Mouse (Mus musculus) lung, postnatal 4 days (tissue): ENCODE data around the gene Fst.

Experiments
- DNase-seq, 2 experiments: peaks; one replicate each; pipeline ENCODE4 v3.0.0; 2021

Fst gene

DNA sequence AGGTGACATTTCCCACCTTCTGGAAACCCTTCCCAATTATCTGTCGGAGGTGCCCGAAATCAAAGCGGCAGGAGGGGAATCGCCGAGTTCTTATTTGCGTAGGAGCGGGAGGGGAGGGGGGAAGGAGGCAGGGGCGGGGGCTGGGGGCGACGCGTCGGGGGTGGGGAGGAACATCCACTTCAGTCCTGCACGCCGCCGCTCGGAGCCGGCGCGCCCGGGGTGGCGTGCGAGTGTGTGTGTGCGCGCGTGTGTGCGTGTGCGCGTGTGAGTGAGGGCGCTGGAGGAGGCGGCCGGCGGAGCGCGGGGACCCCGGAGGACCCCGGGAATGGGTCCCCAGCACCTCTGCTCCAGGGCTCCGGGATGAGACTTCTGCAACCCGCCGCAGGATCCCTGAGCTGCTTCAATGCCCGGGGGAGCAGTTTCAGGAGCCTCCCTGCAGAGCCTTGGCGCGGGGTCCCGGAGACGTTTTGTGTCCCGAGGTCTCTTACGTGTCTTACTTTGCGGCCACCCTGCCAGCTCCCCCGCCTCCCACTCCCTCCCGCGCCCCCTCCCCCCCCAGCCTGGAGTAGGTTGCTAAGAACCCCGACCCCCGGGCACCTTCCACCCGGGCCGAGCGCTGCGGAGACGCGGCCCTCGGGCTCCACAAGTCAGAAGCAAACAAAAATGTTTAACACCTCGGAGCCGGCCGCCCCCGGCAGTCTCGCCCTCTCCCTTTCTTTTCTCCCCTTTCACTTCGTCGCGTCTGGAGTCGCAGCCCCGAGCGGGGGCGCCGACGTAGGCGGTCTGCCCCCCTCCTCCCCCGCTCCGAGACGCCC is at the start of gene Fst:
Gene Fst, minus strand, starts transcription at position 66 of the 815 bp plus-strand sequence.
- DNase-seq: peak; percentile 28 to 38

DNA sequence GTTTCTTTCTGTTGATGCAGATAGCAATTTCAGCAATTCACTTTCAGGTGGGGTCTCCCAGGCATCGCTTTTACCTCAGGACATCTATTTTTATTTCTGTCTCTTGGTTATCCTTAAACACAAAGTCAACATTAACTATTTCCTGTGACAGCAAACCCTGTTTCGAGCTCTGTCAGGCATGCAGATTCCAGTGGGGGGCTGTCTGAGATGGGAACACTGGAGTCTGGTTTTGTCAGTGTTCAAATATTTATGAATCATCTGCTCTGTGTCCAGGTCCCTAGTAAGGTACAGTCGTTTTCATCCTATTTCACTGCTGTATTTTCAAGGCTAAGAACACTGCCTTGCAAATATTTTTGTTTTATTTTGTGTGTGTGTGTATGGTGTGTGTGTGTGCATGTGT is 35.1 kb upstream of the Fst start:
- no peak for DNase-seq

DNA sequence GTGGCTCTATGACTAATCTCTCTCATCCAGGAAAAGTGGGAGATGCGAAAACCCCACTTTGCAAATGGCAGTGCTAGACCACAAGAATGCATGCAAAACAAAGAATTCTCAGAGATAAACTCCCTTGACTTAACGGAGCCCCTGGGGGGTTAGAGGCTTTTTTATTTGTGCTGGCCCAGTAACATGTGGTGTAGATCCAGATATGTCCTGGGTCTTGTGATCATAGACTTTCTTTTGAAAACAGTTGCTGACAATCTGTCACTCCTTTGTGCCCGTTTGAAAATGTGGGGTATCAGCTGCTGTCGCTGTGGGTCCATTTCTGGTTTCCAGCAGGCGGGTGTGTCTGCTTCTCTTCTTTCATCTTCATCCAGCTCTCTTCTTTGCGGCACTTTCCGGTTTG is 29.4 kb upstream of the Fst start:
- DNase-seq: peak in 1 of 2 experiments; percentile 4

DNA sequence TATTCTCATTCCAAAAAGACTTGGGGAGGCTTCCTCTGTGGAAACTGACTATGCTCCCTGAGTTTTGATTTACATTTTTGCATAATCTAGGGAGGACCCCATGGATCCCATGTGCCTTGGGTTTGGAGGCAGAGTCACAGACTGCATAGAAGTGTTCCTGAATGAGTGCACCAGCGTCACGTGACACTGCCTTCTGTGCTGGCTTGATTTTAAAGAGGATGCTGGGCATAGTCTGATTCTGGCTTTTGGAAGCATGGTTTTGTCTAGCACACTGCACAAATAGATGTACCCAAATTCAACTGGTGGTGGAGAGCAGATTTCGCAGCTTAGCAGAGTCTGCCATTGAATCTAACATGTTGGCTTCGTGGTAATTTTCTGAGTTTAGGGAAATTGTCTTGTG is 19.6 kb upstream of the Fst start:
- DNase-seq: no peak

DNA sequence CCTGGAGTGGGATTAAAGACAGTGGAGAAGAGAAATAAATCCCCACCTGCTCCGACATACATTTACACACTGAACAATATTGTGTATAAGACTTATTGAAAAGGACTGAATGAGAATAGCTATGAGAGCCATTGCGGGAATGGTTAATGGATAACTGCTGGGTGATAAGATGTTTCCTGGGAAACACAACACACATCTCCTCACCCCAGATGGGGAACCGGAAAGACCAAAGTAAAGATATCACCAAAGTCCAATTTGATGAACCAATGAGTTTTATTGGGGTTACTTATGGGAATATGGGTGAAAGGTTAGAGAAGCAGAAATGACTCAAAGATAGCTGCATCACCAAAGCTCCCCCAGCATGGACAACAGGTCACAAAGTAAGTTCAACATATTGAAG is 11.2 kb upstream of the Fst start:
- no peak for DNase-seq

DNA sequence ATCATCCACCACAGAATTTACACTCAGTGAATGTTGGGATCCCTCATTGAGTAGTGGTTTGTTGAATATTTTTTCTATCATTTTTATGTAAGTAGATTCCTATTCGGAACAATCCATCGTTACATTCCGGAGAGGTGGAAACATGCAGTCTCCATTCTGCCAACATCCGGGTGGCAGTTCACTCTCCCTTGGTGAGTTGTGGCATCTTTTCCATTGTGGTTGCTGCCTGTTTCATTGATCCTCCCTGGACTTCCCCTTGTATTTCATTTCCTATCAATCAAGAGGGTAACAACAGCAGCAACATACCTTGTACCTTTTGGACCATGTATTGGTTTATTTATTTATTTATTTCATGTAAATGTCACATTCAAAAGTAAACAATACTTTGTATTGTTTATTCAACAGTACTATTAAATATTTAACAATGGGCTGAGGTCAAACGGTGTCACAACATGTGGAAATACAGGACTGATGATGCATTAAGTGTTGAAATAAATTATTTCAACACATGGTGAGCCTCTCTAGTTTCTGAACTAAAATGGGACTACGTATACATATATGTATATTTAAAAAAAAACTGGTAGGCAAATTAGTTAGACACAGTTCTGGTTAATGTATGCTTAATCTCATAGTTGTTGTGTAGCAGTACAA is 7.6 kb upstream of the Fst start:
- DNase-seq: no peak

DNA sequence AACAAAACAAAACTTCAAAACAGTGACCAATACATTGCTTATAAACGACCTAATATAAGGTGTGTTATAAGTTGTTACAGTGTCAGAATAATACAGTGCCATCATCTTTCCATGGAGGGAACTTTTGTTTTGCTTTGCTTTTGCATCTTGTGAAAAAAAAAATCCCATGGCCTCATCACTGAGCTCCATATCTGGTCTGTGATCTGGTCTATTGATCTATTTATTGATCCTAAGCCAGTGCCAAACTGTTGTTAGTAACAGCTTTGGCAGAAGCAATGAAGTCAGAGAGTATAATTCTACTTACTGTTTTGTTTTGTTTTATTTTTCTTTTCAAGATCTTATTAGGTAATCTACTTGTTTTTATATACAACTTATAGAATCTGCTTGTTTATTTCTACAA is 6.6 kb upstream of the Fst start:
- DNase-seq: no peak

DNA sequence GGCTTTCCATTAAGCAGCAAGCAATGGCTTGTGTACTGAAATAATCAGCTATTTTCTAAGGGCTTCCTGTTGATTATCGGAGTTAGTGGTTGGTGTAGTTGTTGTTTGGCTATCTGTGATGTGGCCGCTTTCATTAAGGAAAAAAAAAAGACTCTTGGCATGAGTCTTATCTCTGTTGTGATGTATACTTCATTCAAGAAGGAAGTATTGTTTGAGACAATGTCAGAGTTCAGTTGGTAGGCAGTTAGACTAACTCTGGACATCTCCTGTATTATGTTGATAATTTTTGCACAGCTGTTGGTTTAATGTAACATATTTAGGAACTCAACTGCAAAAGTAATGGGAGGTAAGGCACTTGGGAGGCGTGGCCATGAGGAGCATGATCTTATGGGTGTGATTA is 6.1 kb upstream of the Fst start:
- no peak for DNase-seq

DNA sequence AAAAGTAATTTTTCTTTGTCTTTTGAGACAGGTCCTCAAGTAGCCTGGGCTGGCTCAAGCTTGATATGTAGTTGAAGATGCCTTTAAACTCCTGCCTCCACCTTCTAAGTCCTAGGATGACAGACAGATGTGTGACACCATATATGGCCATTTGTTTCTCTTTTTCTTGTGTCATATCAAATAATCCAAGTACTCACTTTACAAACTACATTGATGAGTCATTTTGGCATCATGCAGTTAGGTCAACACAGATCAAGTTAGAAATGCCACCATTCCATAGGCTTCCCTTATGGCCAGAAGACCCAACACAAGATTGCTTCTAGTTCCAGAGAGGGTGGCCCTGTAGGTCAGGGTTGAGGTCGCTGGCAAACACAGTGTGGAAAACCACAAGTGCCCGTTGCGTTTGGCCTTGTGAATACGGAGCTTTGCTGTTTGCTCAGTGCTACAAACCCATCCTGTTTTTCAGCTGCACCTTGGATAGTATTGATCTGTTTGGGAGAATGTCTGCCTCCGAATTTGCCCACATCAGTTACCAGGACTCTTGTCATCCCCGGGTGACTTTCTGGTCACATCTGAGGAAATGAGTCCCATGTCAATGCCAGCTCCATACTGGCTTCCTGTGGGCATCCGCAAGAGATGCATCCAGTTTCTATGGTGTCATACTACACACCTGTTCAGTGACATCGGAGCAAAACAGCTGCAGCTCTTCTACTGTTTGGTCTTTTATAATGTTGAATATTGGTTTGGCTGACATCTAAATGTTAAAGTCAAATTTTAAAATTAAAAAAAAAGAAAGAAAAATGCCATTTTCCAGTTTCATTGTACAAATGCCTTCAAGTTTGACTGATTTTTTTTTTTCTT is 4.0 kb upstream of the Fst start:
- no peak for DNase-seq

DNA sequence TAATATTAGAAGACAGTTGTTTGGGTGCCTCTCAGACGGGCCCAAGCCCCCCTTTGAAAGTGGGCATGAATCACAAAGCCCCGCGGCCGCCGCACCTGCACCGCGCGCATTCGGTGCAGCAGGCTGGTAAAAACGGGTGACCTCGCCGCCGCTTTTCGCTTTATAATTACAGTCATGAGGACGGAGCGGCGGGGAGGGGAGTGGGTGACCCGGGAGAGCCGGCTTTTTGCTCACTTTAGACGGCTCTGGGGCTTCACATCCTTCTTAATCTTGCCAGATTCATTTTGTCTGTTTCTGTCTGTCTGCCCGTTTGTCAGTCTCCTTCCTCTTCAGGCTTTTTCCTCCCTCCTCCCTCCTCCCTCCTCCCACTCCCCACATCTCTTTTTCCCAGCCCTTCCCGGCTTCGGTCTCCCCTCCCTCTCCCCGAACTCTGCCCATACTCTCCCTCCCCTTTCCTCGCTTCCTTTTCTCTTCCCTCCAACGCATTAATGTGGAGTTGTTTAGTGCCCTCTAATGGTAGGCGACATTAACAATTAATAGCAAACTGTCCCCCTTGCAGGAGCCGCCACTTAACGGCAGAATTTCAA is 1.6 kb upstream of the Fst start:
- DNase-seq: peak in 1 of 2 experiments; percentile 23

DNA sequence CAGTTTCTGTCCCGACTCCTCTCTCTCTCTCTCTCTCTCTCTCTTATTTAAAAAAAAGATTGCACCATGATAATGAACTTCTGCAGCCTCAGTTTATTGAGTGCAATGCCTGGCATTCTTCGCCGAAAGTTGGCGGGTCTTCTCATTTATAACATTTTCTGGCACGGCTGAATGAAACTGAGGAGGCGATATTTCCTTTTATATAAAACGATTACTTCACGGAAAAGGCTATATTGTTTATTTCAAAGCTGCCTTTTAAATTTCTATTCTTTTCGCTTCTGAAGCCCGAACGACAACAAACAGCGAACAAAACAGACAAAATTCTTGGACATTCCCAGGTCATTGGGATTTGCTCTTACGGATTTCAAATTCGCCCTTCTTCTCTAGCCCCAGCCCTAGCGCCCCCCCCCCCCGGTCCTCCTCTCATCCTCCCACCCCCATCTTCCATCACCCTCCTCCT is 980 bp upstream of the Fst start:
- DNase-seq: no peak

DNA sequence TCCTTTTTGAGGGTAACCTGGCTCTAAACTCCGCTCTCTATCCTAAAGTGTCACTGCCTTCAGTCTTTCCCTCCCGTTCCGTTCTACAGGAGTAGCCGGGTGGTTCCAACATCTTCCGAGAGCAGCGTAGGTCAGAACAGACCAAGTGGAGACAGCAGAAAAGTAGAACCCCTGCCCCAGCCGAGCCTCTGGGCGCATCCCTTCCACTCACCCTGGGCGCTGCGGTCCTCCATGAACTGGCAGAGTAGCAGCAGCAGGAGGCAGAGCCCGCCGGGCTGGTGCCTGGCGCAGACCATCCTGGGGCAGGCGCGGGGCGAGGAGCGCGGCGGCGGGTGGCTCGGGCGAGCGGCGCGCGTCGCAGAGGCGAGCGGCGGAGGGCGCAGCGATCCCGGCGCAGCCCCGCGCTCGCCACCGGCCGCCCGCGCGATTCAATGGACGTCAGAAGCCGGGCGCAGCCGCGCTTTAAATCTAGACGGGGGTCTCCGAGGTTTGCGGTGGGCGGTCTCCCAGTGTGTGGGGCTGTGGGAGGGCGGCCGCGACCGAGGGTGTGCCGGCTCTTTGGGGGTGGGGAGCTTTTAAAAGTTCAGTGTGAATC is 363 bp downstream of the Fst start:
- peak; percentile 42 to 57 for DNase-seq

DNA sequence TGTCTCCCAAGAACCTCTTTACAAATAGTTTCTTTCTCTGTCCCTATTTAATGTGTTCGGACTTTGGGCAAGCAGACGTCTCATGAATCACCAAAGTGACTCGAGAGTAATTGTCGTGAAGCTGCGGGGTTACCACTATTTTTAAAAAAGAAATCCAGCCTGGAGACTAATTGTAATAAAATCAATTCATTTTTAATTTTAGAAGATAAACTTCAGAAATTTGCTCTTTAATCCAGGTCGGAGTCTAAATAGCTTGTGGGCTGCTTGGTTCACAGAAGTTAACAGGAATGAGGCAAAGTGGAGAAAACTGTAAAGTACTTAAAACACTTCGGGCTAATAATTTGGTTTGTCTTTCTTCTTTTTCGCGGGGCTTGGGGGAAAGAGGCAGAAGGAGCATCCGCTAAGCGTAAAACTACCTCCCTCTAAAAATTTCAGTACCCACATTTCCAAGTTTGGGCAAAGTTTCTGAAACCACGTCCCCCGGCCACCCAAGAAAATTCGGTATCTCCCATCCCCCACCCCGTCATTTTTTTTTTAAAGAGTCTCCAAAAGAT is 1.1 kb downstream of the Fst start:
- no peak for DNase-seq

DNA sequence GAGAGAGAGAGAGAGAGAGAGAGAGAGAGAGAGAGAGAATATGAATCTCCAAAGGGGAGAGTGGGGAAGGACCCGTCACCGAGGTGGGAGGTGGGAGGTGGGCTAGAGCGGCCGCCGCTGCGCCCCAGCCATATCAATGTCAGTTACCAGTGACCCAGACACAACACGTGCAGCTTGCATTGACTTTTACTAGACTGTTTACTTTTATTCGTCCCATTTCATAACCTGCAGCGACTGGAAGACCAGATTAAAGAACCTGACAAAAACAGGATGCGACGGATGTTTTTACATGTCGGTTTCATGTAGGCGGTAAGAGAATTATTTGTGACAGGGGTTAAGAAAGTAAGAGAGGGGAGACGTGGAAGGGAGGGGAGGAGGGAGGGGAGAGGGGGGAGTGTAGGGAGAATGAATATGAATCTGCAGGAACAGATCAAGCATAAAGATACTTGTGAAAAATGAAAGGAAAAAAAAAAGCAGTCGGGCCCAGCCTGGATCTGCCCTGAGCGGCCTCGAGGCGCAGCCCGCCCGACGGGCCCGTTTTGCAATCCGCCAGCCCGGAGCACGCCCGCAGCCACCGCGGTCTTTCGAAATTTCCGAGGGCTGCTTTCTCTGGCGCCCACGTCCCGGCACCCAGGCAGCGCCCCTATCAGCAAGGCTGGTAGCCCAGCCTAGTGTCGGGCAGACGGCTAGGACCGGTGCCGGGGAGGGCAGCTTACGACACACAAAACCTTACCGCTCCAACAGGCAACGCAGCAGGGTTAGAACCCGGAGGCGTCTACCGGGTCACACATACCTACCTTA is 1.8 kb downstream of the Fst start:
- peak; percentile 48 to 50 for DNase-seq

DNA sequence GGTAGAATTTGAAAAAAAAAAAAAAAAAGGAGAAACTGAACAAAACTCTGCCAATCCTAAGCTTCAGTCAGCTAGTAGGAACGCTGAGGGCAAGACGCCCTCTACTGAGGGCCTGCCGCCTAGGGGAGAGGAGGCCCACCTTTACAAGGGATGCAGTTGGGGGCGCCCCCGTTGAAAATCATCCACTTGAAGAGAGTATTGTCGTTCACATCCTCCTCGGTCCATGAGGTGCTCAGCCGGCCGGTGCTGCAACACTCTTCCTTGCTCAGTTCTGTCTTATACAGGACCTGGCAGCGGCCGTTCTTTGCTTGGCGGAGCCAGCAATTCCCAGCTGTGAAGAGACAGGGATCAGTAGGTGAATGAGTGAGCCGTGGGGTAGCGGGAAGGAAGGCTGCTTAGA is 2.5 kb downstream of the Fst start:
- peak; percentile 22 to 33 for DNase-seq

DNA sequence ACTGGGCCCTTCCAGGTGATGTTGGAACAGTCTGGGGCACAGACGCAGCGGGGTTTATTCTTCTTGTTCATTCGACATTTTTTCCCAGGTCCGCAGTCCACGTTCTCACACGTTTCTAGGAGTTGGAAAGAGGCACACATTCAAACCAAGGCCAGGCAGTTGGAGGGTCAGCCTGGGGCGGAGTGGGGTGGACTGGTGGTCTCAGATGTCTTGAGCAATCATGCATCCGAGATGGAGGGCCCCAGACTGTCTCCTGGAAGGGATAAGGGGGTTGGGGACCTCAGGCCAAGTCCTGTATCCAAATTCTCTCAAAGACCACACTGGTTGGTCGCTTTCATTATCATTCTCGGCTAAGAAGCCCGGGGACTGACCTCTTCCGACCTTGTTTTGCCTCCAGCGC is 3.0 kb downstream of the Fst start:
- no peak for DNase-seq

DNA sequence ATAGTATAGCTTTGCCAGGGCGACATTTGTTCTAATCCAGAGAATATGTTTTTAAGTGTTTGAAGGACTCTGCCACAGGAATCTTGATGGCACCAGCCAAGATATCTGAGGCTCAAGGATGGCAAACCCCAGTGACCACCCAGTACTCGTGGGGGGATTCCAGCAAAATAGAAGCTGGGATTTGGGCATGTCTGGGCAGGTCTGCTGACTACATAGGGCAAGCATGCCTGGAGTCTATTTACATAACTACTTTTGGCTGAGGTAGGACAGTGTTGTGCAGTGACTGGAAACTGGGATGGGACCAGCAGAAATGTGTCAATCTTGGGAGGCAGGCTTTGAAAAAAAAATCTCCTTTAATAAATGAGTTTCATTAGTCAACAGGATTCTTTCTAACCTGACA is 11.5 kb downstream of the Fst start:
- DNase-seq: no peak

DNA sequence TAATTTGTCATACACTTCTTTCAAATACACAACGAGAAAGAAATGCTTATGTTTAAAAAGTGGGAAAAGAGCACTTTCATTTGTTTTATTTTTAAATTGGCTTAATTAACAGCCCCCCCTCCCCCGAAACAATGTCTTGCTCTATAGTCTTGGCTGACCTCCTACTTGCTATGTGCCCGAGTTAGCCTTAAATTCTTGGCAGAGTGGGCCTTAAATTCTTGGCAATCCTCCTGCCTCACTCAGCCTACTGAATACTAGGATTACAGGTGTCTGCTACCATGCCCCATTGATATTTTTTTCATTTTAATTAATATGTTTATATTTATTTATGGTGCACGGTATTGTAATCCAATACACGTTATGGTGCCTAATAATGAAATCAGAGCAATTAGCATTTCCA is 26.3 kb downstream of the Fst start:
- no peak for DNase-seq

DNA sequence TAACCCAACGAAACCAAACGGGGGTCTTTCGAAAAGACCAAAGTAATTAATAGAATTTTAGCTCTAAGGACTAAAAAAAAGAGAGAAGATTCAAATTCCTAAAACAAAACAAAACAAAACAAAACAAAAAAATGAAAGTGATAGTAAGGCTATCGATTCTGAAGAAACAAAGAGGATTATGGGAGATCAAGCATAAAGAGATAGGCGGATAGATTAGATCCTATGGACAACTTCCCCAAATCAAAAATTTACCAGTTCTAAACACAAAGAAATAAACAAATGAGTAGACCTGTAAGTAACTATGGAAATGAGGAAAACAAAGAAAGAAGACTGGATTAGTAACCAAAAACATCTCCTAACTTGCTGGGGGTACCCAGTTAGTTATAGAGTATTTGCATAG is 33.5 kb downstream of the Fst start:
- DNase-seq: no peak

DNA sequence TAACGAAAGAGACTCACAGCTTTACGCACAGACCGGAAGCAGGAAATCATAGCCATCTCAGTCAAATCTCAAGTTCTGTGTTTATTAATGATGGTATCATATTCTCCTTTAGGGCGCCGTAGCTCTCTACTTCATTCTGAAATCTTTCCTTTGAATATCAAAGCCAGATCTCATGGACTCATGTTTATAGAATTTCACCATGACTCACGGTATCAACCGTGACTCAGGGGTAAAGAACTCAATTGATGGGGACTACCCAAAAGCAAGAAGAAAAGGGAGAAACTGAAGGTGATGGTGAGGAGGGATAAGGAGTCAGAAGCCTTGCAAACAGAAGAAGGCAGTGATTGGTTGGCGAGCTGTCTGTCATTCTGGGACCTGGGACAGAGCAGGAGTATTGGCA is 38.5 kb downstream of the Fst start:
- no peak for DNase-seq

DNA sequence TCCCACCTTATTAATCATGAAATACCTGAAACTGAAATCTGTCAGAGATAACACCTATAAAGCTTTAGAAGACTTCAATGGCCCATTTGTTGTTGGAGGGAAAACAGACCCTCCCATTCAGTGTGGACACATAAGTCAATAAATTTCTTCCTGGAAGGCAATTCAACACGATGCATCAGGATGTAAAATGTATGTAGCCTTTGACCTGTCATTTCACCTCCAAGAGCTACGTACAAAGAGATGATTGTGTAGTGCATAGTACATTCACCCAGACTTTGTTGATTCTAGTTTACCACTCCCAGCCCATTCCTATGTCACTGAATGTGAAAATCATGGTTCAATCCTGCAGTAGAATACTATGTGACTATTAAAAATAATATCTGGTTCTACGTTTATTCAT is 39.4 kb downstream of the Fst start:
- DNase-seq: no peak

DNA sequence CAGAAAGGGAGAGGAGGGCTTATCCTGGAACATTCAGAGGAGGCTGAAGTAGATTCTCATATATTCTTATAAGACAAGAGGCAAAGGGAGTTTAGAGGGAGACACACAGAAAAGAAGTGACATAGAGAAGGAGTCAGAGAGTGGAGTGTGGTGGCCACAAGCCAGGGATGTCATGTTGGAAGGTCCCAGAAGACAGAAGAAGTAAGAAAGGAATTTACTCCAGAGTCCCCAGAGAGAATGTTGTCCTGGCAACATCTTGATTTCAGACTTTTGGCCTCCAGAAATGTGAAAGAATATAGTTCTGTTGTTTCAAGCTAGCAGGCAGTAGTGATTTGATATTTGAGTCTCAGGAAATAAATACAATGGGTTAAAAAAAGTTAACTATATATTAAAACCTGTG is 46.4 kb downstream of the Fst start:
- DNase-seq: no peak
